Mouse (Mus musculus): Measurements from ENCODE around the gene Gm4131. TPM values are rescaled to one million over a fixed set of nuclear protein-coding genes. Genes with fewer than 3 reads are reported as not detected.

The Gm4131 gene
- total RNA-seq, 2 experiments from 2014 or later, result not detected

- ATAC-seq (replicated peaks; ENCODE audit: poor library complexity), result no peak
Measured at GRCm38 (mm10) chr14:62416007-62416741, 150.5 kb downstream of the Gm4131 start.

Other genes with a start within 250 kb of the Gm4131 start
- gene Gucy1b2, start 110.6 kb downstream of the Gm4131 start, total RNA-seq (2015), result not detected in 2 replicates
- gene Gucy1b2, start 110.6 kb downstream of the Gm4131 start, total RNA-seq (2017), result not detected in 2 replicates
- not detected in 2 replicates for gene Fam124a, start 11.2 kb downstream of the Gm4131 start, total RNA-seq (2015)
- gene Fam124a, start 11.2 kb downstream of the Gm4131 start, total RNA-seq (2017), result not detected in 2 replicates
- gene Serpine3, start 96.7 kb upstream of the Gm4131 start, total RNA-seq (2015), result not detected in 2 replicates
- gene Serpine3, start 96.7 kb upstream of the Gm4131 start, total RNA-seq (2017), result not detected in 2 replicates
- gene Ints6, start 194.2 kb upstream of the Gm4131 start, total RNA-seq (2015), result 55.1 and 62.4 TPM in 2 replicates
- 77.3 and 85.7 TPM in 2 replicates for gene Ints6, start 194.2 kb upstream of the Gm4131 start, total RNA-seq (2017)